In genomic region chr12:52049324-52049723, GRCm38 (mm10) we compare ENCODE assay signal across 25 mouse cellular contexts. TPM values are rescaled to one million over a fixed set of nuclear protein-coding genes. Genes with fewer than 3 reads are reported as not detected.
A peak's percentile ranks its signal among the peaks of the same experiment; 100 is the strongest.
DNase-seq lines count a peak whose midpoint lies in the region; ATAC-seq and TF ChIP-seq lines count a peak whose summit lies in the region.
"Had no signal": no experiment of that assay in that cellular context is flagged by ENCODE, and none has a peak within 500 bp of the region (broad histone marks: within the 10 kb centered on the region; RNA-seq: fewer than 3 reads in every experiment).

No protein-coding gene starts in this region.

- no peaks in the 10 kb centered on the region for H3K27me3 ChIP-seq in CH12.LX (replicated peaks)
- H3K27me3 ChIP-seq in midbrain, embryonic 10.5 days (ENCODE audit: low read depth, poor library complexity, severe bottlenecking), result no peaks in the 10 kb centered on the region
- H3K27me3 ChIP-seq: forebrain, embryonic 12.5 days; heart, embryonic 12.5 days; liver, embryonic 12.5 days; neural tube, embryonic 12.5 days had no signal

- no peak for TF ChIP-seq POLR2A in CH12.LX (IDR thresholded peaks at IDR 0.05; ENCODE audit: low read depth, low read length)
- TF ChIP-seq POLR2A in bone marrow macrophage, adult 2 months (IDR thresholded peaks at IDR 0.05; ENCODE audit: borderline replicate concordance, low read depth, low read length), result no peak

- intact Hi-C loops in left cerebral cortex, postnatal 14 days (cut with DNase I), result no loop called here

- peak; percentile 4 for DNase-seq in kidney, postnatal 14 days
- DNase-seq in kidney, adult 18-20 months, result no peak
- DNase-seq in CH12.LX (ENCODE audit: extremely low read depth), result peak; percentile 42
- DNase-seq in midbrain, embryonic 10.5 days (ENCODE audit: low spot score), result no peak
- DNase-seq in ovary, postnatal 36 days (ENCODE audit: low spot score), result no peak
- DNase-seq in left cerebral cortex, postnatal 14 days (ENCODE audit: low spot score in 2 of 2), result no peak
- DNase-seq: adrenal gland, adult 8-10 months; cerebellum, adult 2 months; gastrocnemius, postnatal 36 days; kidney, adult 8-10 months; left cerebral cortex, postnatal 4 days; lung, postnatal 4 days; right cerebral cortex, postnatal 14 days; thymus, postnatal 25 days had no signal

- in situ Hi-C loops in CH12.LX (cut with MboI; ENCODE audit: low pct_ligation_motif_present, low pct_unique_long_range_greater_than_20kb, low sequenced_read_pairs), result loop anchor here (10.0 to 25.0 kb wide), 2 partner anchors 438 to 585 kb away; no protein-coding TSS in a partner anchor

- no peak overlapping the region for H3K9ac ChIP-seq in CH12.LX (ENCODE audit: insufficient read depth, low read depth)
- H3K9ac ChIP-seq: forebrain, embryonic 12.5 days; heart, embryonic 12.5 days; liver, embryonic 12.5 days; neural tube, embryonic 12.5 days had no signal

- H3K4me2 ChIP-seq in CH12.LX (ENCODE audit: insufficient read depth, low read depth, poor library complexity, severe bottlenecking), result no peak overlapping the region
- H3K4me2 ChIP-seq: forebrain, embryonic 12.5 days; heart, embryonic 12.5 days; liver, embryonic 12.5 days; neural tube, embryonic 12.5 days had no signal

- peak; percentile 87 for ATAC-seq in megakaryocyte, adult 5-6 weeks (ENCODE audit: poor library complexity, severe bottlenecking)
- ATAC-seq: hindbrain, embryonic 16.5 days; liver, embryonic 12.5 days had no signal

- H3K36me3 ChIP-seq in CH12.LX (replicated peaks in 1 of 2; ENCODE audit: control insufficient read depth in 1 of 2, insufficient read depth in 1 of 2, low read length in 1 of 2), result no peaks in the 10 kb centered on the region
- H3K36me3 ChIP-seq in midbrain, embryonic 10.5 days, result no peaks in the 10 kb centered on the region
- H3K36me3 ChIP-seq: forebrain, embryonic 12.5 days; G1E; heart, embryonic 12.5 days; liver, embryonic 12.5 days; neural tube, embryonic 12.5 days had no signal

- H3K9me3 ChIP-seq in CH12.LX (replicated peaks; ENCODE audit: low read length), result no peaks in the 10 kb centered on the region
- H3K9me3 ChIP-seq in midbrain, embryonic 10.5 days (replicated peaks), result no peaks in the 10 kb centered on the region
- H3K9me3 ChIP-seq: forebrain, embryonic 12.5 days; G1E; heart, embryonic 12.5 days; liver, embryonic 12.5 days; neural tube, embryonic 12.5 days had no signal

- no peak for TF ChIP-seq RAD21 in CH12.LX (IDR thresholded peaks at IDR 0.05; ENCODE audit: low read depth, low read length)

- H3K27ac ChIP-seq in CH12.LX (ENCODE audit: insufficient read depth, low read depth), result no peak overlapping the region
- peak overlapping the region; percentile 67 for H3K27ac ChIP-seq in bone marrow macrophage, adult 2 months (ENCODE audit: insufficient read depth, low read depth, low read length)
- H3K27ac ChIP-seq in midbrain, embryonic 10.5 days (replicated peaks), result no peak overlapping the region
- H3K27ac ChIP-seq: forebrain, embryonic 12.5 days; liver, embryonic 12.5 days; neural tube, embryonic 12.5 days had no signal

- TF ChIP-seq EP300 in CH12.LX (IDR thresholded peaks at IDR 0.05; ENCODE audit: low read length), result no peak

- no peak overlapping the region for H3K4me3 ChIP-seq in CH12.LX (replicated peaks in 1 of 3; ENCODE audit: low read depth in 2 of 3, low read length in 2 of 3, poor library complexity in 1 of 3)
- H3K4me3 ChIP-seq in bone marrow macrophage, adult 2 months (ENCODE audit: insufficient read depth, low read length), result no peak overlapping the region
- no peak overlapping the region for H3K4me3 ChIP-seq in midbrain, embryonic 10.5 days
- H3K4me3 ChIP-seq: forebrain, embryonic 12.5 days; heart, embryonic 12.5 days; liver, embryonic 12.5 days; neural tube, embryonic 12.5 days had no signal

- H3K4me1 ChIP-seq in CH12.LX (ENCODE audit: control insufficient read depth in 1 of 2, insufficient read depth in 2 of 2), result peaks cover 2 to 25% of the 10 kb centered on the region in 2 experiments; a peak in 2 of 4 replicates
- H3K4me1 ChIP-seq in bone marrow macrophage, adult 2 months (ENCODE audit: control insufficient read depth, insufficient read depth, low read length), result peaks cover 25% of the 10 kb centered on the region
- H3K4me1 ChIP-seq in midbrain, embryonic 10.5 days, result peaks cover 8% of the 10 kb centered on the region
- H3K4me1 ChIP-seq: forebrain, embryonic 12.5 days; heart, embryonic 12.5 days; neural tube, embryonic 12.5 days had no signal

- no peaks in the 10 kb centered on the region for H3K79me2 ChIP-seq in CH12.LX (replicated peaks; ENCODE audit: control insufficient read depth, extremely low read depth, insufficient read depth, poor library complexity, severe bottlenecking)

- TF ChIP-seq CTCF in CH12.LX (conservative IDR thresholded peaks at IDR 0.05 in 1 of 2, IDR thresholded peaks at IDR 0.05 in 1 of 2; ENCODE audit: low read depth in 2 of 2, low read length in 2 of 2), result no peak
- TF ChIP-seq CTCF in bone marrow macrophage, adult 2 months (IDR thresholded peaks at IDR 0.05; ENCODE audit: low read depth, low read length), result no peak

- dilution Hi-C loops in CH12.LX (cut with MboI; ENCODE audit: extremely low pct_ligation_motif_present, extremely low pct_unique_long_range_greater_than_20kb, low sequenced_read_pairs), result no loop called here

- 85% methylated on average over 2 of the region's 2 CpGs for WGBS in midbrain, embryonic 10.5 days

TF ChIP-seq in CH12.LX, 34 proteins besides CTCF, POLR2A, EP300 and RAD21:
- TF ChIP-seq MEF2A (IDR thresholded peaks at IDR 0.05; ENCODE audit: borderline replicate concordance, low read depth, low read length) (no peak), NRF1 (IDR thresholded peaks at IDR 0.05; ENCODE audit: low read depth, low read length) (no peak), ZC3H11A (IDR thresholded peaks at IDR 0.05; ENCODE audit: low read depth, low read length) (no peak), ZKSCAN1 (IDR thresholded peaks at IDR 0.05; ENCODE audit: borderline replicate concordance, low read depth, low read length) (no peak), ZNF384 (IDR thresholded peaks at IDR 0.05; ENCODE audit: low read depth, low read length) (no peak), JUN (IDR thresholded peaks at IDR 0.05; ENCODE audit: insufficient read depth, low read depth, low read length) (no peak), SIN3A (IDR thresholded peaks at IDR 0.05; ENCODE audit: low read length) (no peak), PAX5 (IDR thresholded peaks at IDR 0.05; ENCODE audit: low read length) (no peak)

RNA-seq across cellular contexts. Expression of gene Gpr33, which starts 21.5 kb away (rescaled TPM):
- total RNA-seq in CH12.LX (2012; rRNA removed), result not detected in 2 replicates
- total RNA-seq in CH12.LX (2014; rRNA removed), result not detected in 2 replicates
- polyA plus RNA-seq in CH12.LX (2012; ENCODE audit: insufficient read length, low read depth), result not detected in 2 replicates
- not detected in 2 replicates for polyA plus RNA-seq in bone marrow macrophage, adult 2 months (2012; ENCODE audit: insufficient read depth, insufficient read length, missing spikeins)
- not detected in 2 replicates for total RNA-seq in megakaryocyte, adult 5-6 weeks (2015)
- not detected in 2 replicates for total RNA-seq in megakaryocyte, adult 5-6 weeks (2017)
- polyA plus RNA-seq in midbrain, embryonic 10.5 days (2016; fragmentation: Nextera tagmentation; extraction: Ambion mirVana), result not detected in 2 replicates
- total RNA-seq in left cerebral cortex, postnatal 14 days (2021), result not detected
- total RNA-seq: adrenal gland, adult 8-10 months; gastrocnemius, postnatal 36 days; heart, postnatal 25 days; layer of hippocampus, adult 18-20 months; left cerebral cortex, postnatal 4 days; midbrain, postnatal 0 days had no signal
- polyA plus RNA-seq: cerebellum, adult 2 months; forebrain, embryonic 12.5 days; G1E; heart, embryonic 12.5 days; hindbrain, embryonic 16.5 days; liver, embryonic 12.5 days; midbrain, postnatal 0 days; neural tube, embryonic 12.5 days had no signal

RNA-seq across cellular contexts. Expression of gene Dtd2, which starts 43.0 kb away (rescaled TPM):
- total RNA-seq in CH12.LX (2012; rRNA removed), result 23.8 and 24.5 TPM in 2 replicates
- total RNA-seq in CH12.LX (2014; rRNA removed), result 34.6 and 39.6 TPM in 2 replicates
- 31.5 and 39.3 TPM in 2 replicates for polyA plus RNA-seq in CH12.LX (2012; ENCODE audit: insufficient read length, low read depth)
- 8.9 and 9.4 TPM in 2 replicates for polyA plus RNA-seq in bone marrow macrophage, adult 2 months (2012; ENCODE audit: insufficient read depth, insufficient read length, missing spikeins)
- total RNA-seq in megakaryocyte, adult 5-6 weeks (2015), result 7.5 and 9.1 TPM in 2 replicates
- 6.0 and 8.6 TPM in 2 replicates for total RNA-seq in megakaryocyte, adult 5-6 weeks (2017)
- polyA plus RNA-seq in midbrain, embryonic 10.5 days (2016; fragmentation: Nextera tagmentation; extraction: Ambion mirVana), result 30.5 and 31.8 TPM in 2 replicates
- total RNA-seq in left cerebral cortex, postnatal 14 days (2021), result 10 to 100 TPM; 10.7 to 10.8 TPM

RNA-seq across cellular contexts. Expression of gene Nubpl, which starts 48.2 kb away (rescaled TPM):
- 7.8 and 9.5 TPM in 2 replicates for total RNA-seq in CH12.LX (2012; rRNA removed)
- total RNA-seq in CH12.LX (2014; rRNA removed), result 11.8 and 12.6 TPM in 2 replicates
- 11.1 and 15.8 TPM in 2 replicates for polyA plus RNA-seq in CH12.LX (2012; ENCODE audit: insufficient read length, low read depth)
- 5.3 and 6.8 TPM in 2 replicates for polyA plus RNA-seq in bone marrow macrophage, adult 2 months (2012; ENCODE audit: insufficient read depth, insufficient read length, missing spikeins)
- 1.8 and 2.9 TPM in 2 replicates for total RNA-seq in megakaryocyte, adult 5-6 weeks (2015)
- total RNA-seq in megakaryocyte, adult 5-6 weeks (2017), result 1.5 and 3.6 TPM in 2 replicates
- polyA plus RNA-seq in midbrain, embryonic 10.5 days (2016; fragmentation: Nextera tagmentation; extraction: Ambion mirVana), result 15.6 and 17.6 TPM in 2 replicates
- 1 to 10 TPM; 5.0 to 5.3 TPM for total RNA-seq in left cerebral cortex, postnatal 14 days (2021)

Comparison
In these comparisons a context has a peak if more than half of its experiments do, and no peak if none do; other contexts are left out.
1. DNase-seq: peak in kidney, postnatal 14 days (single experiment) and CH12.LX (single experiment); none in kidney, adult 18-20 months (single experiment), midbrain, embryonic 10.5 days (single experiment), ovary, postnatal 36 days (single experiment) and left cerebral cortex, postnatal 14 days (0 of 2).